Mouse (Mus musculus) erythroblast, embryonic 14.5 days (primary cell): ENCODE measurements around the gene Naa15.

Source experiments
- GATA1 ChIP-seq: IDR thresholded peaks from 2 replicates; pipeline ENCODE4 v1.6.1; 2012; ENCODE audit warnings: low read length, inconsistent platforms, mixed read lengths
- TAL1 ChIP-seq: IDR thresholded peaks from 3 replicates; pipeline ENCODE4 v1.6.1; 2012; ENCODE audit warnings: low read length, inconsistent platforms, mixed read lengths

DNA sequence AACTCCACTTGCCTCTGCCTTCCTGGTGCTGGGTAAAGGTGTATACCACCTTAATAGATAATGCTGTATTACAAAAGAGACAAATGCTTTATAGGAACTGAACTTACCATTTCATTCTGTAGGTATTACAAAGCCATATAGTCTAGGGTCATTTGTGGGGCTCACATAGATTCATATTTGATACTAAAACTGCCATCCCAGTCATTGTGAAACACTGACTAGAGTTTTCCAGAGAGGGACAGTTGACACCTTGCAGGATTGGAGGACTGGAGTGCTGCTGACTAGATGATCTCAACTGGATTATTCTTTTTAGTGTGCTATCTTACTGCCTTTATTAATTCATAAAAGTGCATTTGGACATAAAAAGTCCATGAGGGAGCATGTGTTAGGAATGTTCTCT, 10.4 kb downstream of the Naa15 start:
- TF ChIP-seq GATA1 (no peak), TAL1 (no peak)
